Mouse (Mus musculus): ENCODE measurements at regions not wholly inside any gene's neighbourhood (a gene's known extent, or its start where the extent isn't known, plus 50 kb on each side); places are given as distances from the start of the nearest gene placed in this dataset.

DNA sequence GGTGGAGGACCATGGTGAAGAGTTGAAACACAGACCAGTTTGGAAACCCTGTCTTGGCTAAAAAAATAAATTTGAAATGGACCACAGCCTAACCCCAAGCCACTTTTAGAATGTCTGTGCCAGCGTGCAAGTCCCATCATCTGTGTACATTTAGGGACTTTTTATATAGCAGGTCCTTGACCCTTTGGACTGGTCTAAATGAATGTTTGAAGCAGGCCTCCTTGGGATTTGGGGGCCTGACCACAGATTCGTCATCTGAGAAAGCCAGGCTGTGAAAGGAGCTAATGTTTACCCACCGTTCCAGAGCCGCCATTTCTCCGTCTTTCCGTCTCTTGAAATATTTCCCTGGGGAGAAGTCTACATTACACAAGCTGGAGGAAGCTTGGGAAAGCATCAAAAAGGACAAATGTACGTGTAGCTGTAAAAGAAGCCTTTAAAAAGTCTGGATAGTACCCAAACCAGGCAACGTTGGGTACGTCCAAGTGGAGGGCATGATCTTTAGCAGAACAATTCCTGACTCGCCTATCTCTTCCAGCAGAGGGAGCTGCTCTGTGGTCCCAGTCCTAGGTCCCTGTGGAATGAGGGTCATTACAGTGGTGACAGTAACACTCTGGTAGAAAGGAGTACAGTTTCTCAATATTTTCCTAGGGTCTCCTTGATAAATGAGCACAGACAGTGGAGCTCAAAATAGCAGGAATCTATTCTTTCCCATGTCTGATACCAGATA lies 305.0 kb downstream of the Maf start:
- ATAC-seq (replicated peaks; ENCODE audit: low FRiP score, low TSS enrichment, poor library complexity, severe bottlenecking), result no peak
